Mouse (Mus musculus): ENCODE measurements around the gene Ifna16. TPM values are rescaled to one million over a fixed set of nuclear protein-coding genes. Genes with fewer than 3 reads are reported as not detected.

Gene Ifna16
- total and polyA plus RNA-seq, 3 experiments: not detected

- Histone ChIP-seq H3K79me2 (replicated peaks; ENCODE audit: control insufficient read depth, extremely low read depth, insufficient read depth, poor library complexity, severe bottlenecking) (no peaks in the 10 kb centered on the region), H3K27ac (ENCODE audit: insufficient read depth, low read depth) (no peak overlapping the region), H3K9ac (ENCODE audit: insufficient read depth, low read depth) (no peak overlapping the region), H3K27me3 (replicated peaks) (peaks cover 9% of the 10 kb centered on the region), H3K9me3 (replicated peaks; ENCODE audit: low read length) (no peaks in the 10 kb centered on the region), H3K4me1 (ENCODE audit: control insufficient read depth in 1 of 2, insufficient read depth in 2 of 2) (peaks cover 6 to 32% of the 10 kb centered on the region in 2 experiments), H3K4me2 (ENCODE audit: insufficient read depth, low read depth, poor library complexity, severe bottlenecking) (no peak overlapping the region), H3K4me3 (replicated peaks in 1 of 3; ENCODE audit: low read depth in 2 of 3, low read length in 2 of 3, poor library complexity in 1 of 3) (no peak overlapping the region), H3K36me3 (replicated peaks in 1 of 2; ENCODE audit: control insufficient read depth in 1 of 2, insufficient read depth in 1 of 2, low read length in 1 of 2) (no peaks in the 10 kb centered on the region)
- DNase-seq (ENCODE audit: extremely low read depth): no peak
- in situ Hi-C loops (cut with MboI; ENCODE audit: low pct_ligation_motif_present, low pct_unique_long_range_greater_than_20kb, low sequenced_read_pairs): no loop called here
- dilution Hi-C loops (cut with MboI; ENCODE audit: extremely low pct_ligation_motif_present, extremely low pct_unique_long_range_greater_than_20kb, low sequenced_read_pairs): no loop called here
- TF ChIP-seq ZMIZ1 (IDR thresholded peaks at IDR 0.05; ENCODE audit: low read depth, low read length) (no peak), CHD2 (IDR thresholded peaks at IDR 0.05; ENCODE audit: low read length) (no peak), SIN3A (IDR thresholded peaks at IDR 0.05; ENCODE audit: low read length) (no peak), IRF4 (IDR thresholded peaks at IDR 0.05; ENCODE audit: low read depth, low read length) (no peak), TCF12 (IDR thresholded peaks at IDR 0.05; ENCODE audit: low read depth, low read length) (no peak), POLR2AphosphoS2 (IDR thresholded peaks at IDR 0.05; ENCODE audit: low read depth, low read length) (no peak), JUND (conservative IDR thresholded peaks at IDR 0.05; ENCODE audit: low read depth, low read length) (no peak), CHD1 (IDR thresholded peaks at IDR 0.05; ENCODE audit: low read depth, low read length) (no peak), SMC3 (IDR thresholded peaks at IDR 0.05; ENCODE audit: low read depth, low read length) (no peak), MXI1 (IDR thresholded peaks at IDR 0.05; ENCODE audit: low read depth, low read length) (no peak), GABPA (IDR thresholded peaks at IDR 0.05; ENCODE audit: insufficient replicate concordance, low read depth, low read length) (no peak)
These were observed 21.0 kb upstream of the Ifna16 start for GRCm38 (mm10) chr4:88697753-88698152.

GRCm38 (mm10) chr4:88697108-88697507 lies 20.4 kb upstream of the Ifna16 start:
- Histone ChIP-seq H3K4me1 (ENCODE audit: control insufficient read depth in 1 of 2, insufficient read depth in 2 of 2) (peaks cover 6 to 27% of the 10 kb centered on the region in 2 experiments), H3K4me3 (replicated peaks in 1 of 3; ENCODE audit: low read depth in 2 of 3, low read length in 2 of 3, poor library complexity in 1 of 3) (no peak overlapping the region), H3K27ac (ENCODE audit: insufficient read depth, low read depth) (no peak overlapping the region), H3K9me3 (replicated peaks; ENCODE audit: low read length) (no peaks in the 10 kb centered on the region), H3K27me3 (replicated peaks) (peaks cover 9% of the 10 kb centered on the region), H3K36me3 (replicated peaks in 1 of 2; ENCODE audit: control insufficient read depth in 1 of 2, insufficient read depth in 1 of 2, low read length in 1 of 2) (no peaks in the 10 kb centered on the region), H3K9ac (ENCODE audit: insufficient read depth, low read depth) (no peak overlapping the region), H3K4me2 (ENCODE audit: insufficient read depth, low read depth, poor library complexity, severe bottlenecking) (no peak overlapping the region), H3K79me2 (replicated peaks; ENCODE audit: control insufficient read depth, extremely low read depth, insufficient read depth, poor library complexity, severe bottlenecking) (no peaks in the 10 kb centered on the region)
- DNase-seq (ENCODE audit: extremely low read depth): no peak
- dilution Hi-C loops (cut with MboI; ENCODE audit: extremely low pct_ligation_motif_present, extremely low pct_unique_long_range_greater_than_20kb, low sequenced_read_pairs): no loop called here
- in situ Hi-C loops (cut with MboI; ENCODE audit: low pct_ligation_motif_present, low pct_unique_long_range_greater_than_20kb, low sequenced_read_pairs): no loop called here
- TF ChIP-seq BHLHE40 (IDR thresholded peaks at IDR 0.05; ENCODE audit: low read depth, low read length): no peak
- TF ChIP-seq MAZ (IDR thresholded peaks at IDR 0.05; ENCODE audit: low read depth, low read length): no peak
- TF ChIP-seq ZC3H11A (IDR thresholded peaks at IDR 0.05; ENCODE audit: low read depth, low read length): no peak
- TF ChIP-seq CHD1 (IDR thresholded peaks at IDR 0.05; ENCODE audit: low read depth, low read length): no peak
- TF ChIP-seq POLR2AphosphoS2 (IDR thresholded peaks at IDR 0.05; ENCODE audit: low read depth, low read length): no peak
- no peak for TF ChIP-seq CTCF (conservative IDR thresholded peaks at IDR 0.05 in 1 of 2, IDR thresholded peaks at IDR 0.05 in 1 of 2; ENCODE audit: low read depth in 2 of 2, low read length in 2 of 2)
- TF ChIP-seq TCF12 (IDR thresholded peaks at IDR 0.05; ENCODE audit: low read depth, low read length): no peak
- TF ChIP-seq CHD2 (IDR thresholded peaks at IDR 0.05; ENCODE audit: low read length): no peak
- TF ChIP-seq HCFC1 (IDR thresholded peaks at IDR 0.05; ENCODE audit: low read depth, low read length): no peak
- no peak for TF ChIP-seq UBTF (IDR thresholded peaks at IDR 0.05; ENCODE audit: low read depth, low read length)
- no peak for TF ChIP-seq E2F4 (IDR thresholded peaks at IDR 0.05; ENCODE audit: insufficient replicate concordance, low read depth, low read length)
- no peak for TF ChIP-seq RCOR1 (conservative IDR thresholded peaks at IDR 0.05; ENCODE audit: low read depth, low read length)
- no peak for TF ChIP-seq USF1 (IDR thresholded peaks at IDR 0.05; ENCODE audit: low read depth, low read length)
- TF ChIP-seq JUN (IDR thresholded peaks at IDR 0.05; ENCODE audit: insufficient read depth, low read depth, low read length): no peak
- no peak for TF ChIP-seq MAFK (IDR thresholded peaks at IDR 0.05; ENCODE audit: insufficient replicate concordance, low read length)
- no peak for TF ChIP-seq NRF1 (IDR thresholded peaks at IDR 0.05; ENCODE audit: low read depth, low read length)
- TF ChIP-seq MEF2A (IDR thresholded peaks at IDR 0.05; ENCODE audit: borderline replicate concordance, low read depth, low read length): no peak
